Mouse (Mus musculus): ENCODE results near the gene Iars. TPM values are rescaled to one million over a fixed set of nuclear protein-coding genes. Genes with fewer than 3 reads are reported as not detected.

Iars gene
- total RNA-seq (2014; rRNA removed; ENCODE audit: low replicate concordance) (27.8 and 34.2 TPM in 2 replicates), polyA plus RNA-seq (2015; fragmentation: Nextera tagmentation; extraction: Ambion mirVana) (22.1 and 24.9 TPM in 2 replicates)

- H3K4me1 ChIP-seq (ENCODE audit: control insufficient read depth, insufficient read depth), result peaks cover 16% of the 10 kb centered on the region; the same call in 1 of the 2 replicates
- peak within 1 kb of the TSS; percentile 72 for H3K4me2 ChIP-seq (ENCODE audit: low read depth, low read length)
- peak within 1 kb of the TSS; percentile 73 for H3K27ac ChIP-seq (ENCODE audit: low read depth)
- peak within 1 kb of the TSS; percentile 76 for H3K9ac ChIP-seq (replicated peaks; ENCODE audit: low read depth, low read length)
- peak; percentile 94 for DNase-seq (ENCODE audit: low spot score)
- no peaks in the 10 kb centered on the region for H3K9me3 ChIP-seq (replicated peaks; ENCODE audit: control insufficient read depth, low read length)
- ATAC-seq (ENCODE audit: insufficient read depth, low read depth), result peak; percentile 100
- H3K27me3 ChIP-seq (ENCODE audit: control insufficient read depth, insufficient read depth, low read length), result no peaks in the 10 kb centered on the region
- H3K36me3 ChIP-seq (replicated peaks; ENCODE audit: control insufficient read depth, insufficient read depth, low read length), result peaks cover 16% of the 10 kb centered on the region
- TF ChIP-seq CTCF (IDR thresholded peaks at IDR 0.05; ENCODE audit: low read depth) (no peak), EP300 (IDR thresholded peaks at IDR 0.05; ENCODE audit: low read depth) (peak; percentile 74; the same call in 1 of the 2 replicates)
- H3K4me3 ChIP-seq (ENCODE audit: low read depth, low read length), result peak within 1 kb of the TSS; percentile 81
- WGBS, result 4% methylated on average over 26 of the region's 26 CpGs
These were observed at the start of gene Iars for GRCm38 (mm10) chr13:49681351-49682232. TSS of gene Iars (plus strand) at chr13:49682100.

- TF ChIP-seq EP300 (IDR thresholded peaks at IDR 0.05; ENCODE audit: low read depth) (no peak), CTCF (IDR thresholded peaks at IDR 0.05; ENCODE audit: low read depth) (no peak)
- Histone ChIP-seq H3K4me1 (ENCODE audit: control insufficient read depth, insufficient read depth) (0 out of 2 replicates have a peak, but pooled peaks cover 3% of the 10 kb centered on the region), H3K36me3 (replicated peaks; ENCODE audit: control insufficient read depth, insufficient read depth, low read length) (no peaks in the 10 kb centered on the region; the same call in 1 of the 2 replicates), H3K9me3 (replicated peaks; ENCODE audit: control insufficient read depth, low read length) (no peaks in the 10 kb centered on the region), H3K27ac (ENCODE audit: low read depth) (no peak overlapping the region), H3K4me3 (ENCODE audit: low read depth, low read length) (no peak overlapping the region), H3K27me3 (ENCODE audit: control insufficient read depth, insufficient read depth, low read length) (no peaks in the 10 kb centered on the region), H3K9ac (replicated peaks; ENCODE audit: low read depth, low read length) (no peak overlapping the region), H3K4me2 (ENCODE audit: low read depth, low read length) (no peak overlapping the region)
- DNase-seq (ENCODE audit: low spot score) (no peak), ATAC-seq (ENCODE audit: insufficient read depth, low read depth) (no peak)
- 94% methylated on average over 2 of the region's 2 CpGs for WGBS
These were observed 41.9 kb upstream of the Iars start for GRCm38 (mm10) chr13:49639965-49640364.

GRCm38 (mm10) chr13:49642650-49643049 lies 39.2 kb upstream of the Iars start:
- no peak overlapping the region for H3K4me3 ChIP-seq (ENCODE audit: low read depth, low read length)
- 68% methylated on average over 6 of the region's 6 CpGs for WGBS
- H3K36me3 ChIP-seq (replicated peaks; ENCODE audit: control insufficient read depth, insufficient read depth, low read length), result no peaks in the 10 kb centered on the region; the same call in 1 of the 2 replicates
- H3K9me3 ChIP-seq (replicated peaks; ENCODE audit: control insufficient read depth, low read length), result no peaks in the 10 kb centered on the region
- TF ChIP-seq EP300 (IDR thresholded peaks at IDR 0.05; ENCODE audit: low read depth), result no peak
- no peak for TF ChIP-seq CTCF (IDR thresholded peaks at IDR 0.05; ENCODE audit: low read depth)
- no peak overlapping the region for H3K9ac ChIP-seq (replicated peaks; ENCODE audit: low read depth, low read length)
- no peak overlapping the region for H3K27ac ChIP-seq (ENCODE audit: low read depth)
- no peaks in the 10 kb centered on the region for H3K27me3 ChIP-seq (ENCODE audit: control insufficient read depth, insufficient read depth, low read length)
- H3K4me2 ChIP-seq (ENCODE audit: low read depth, low read length), result no peak overlapping the region
- DNase-seq (ENCODE audit: low spot score), result no peak
- 0 out of 2 replicates have a peak, but pooled peaks cover 3% of the 10 kb centered on the region for H3K4me1 ChIP-seq (ENCODE audit: control insufficient read depth, insufficient read depth)
- no peak for ATAC-seq (ENCODE audit: insufficient read depth, low read depth)

GRCm38 (mm10) chr13:49643669-49644362 lies 38.1 kb upstream of the Iars start:
- no peak overlapping the region for H3K4me3 ChIP-seq (ENCODE audit: low read depth, low read length)
- peak overlapping the region; percentile 25; the same call in 1 of the 2 replicates for H3K27ac ChIP-seq (ENCODE audit: low read depth)
- H3K36me3 ChIP-seq (replicated peaks; ENCODE audit: control insufficient read depth, insufficient read depth, low read length), result no peaks in the 10 kb centered on the region; the same call in 1 of the 2 replicates
- TF ChIP-seq EP300 (IDR thresholded peaks at IDR 0.05; ENCODE audit: low read depth), result no peak
- no peak for TF ChIP-seq CTCF (IDR thresholded peaks at IDR 0.05; ENCODE audit: low read depth)
- no peaks in the 10 kb centered on the region for H3K27me3 ChIP-seq (ENCODE audit: control insufficient read depth, insufficient read depth, low read length)
- no peak overlapping the region for H3K9ac ChIP-seq (replicated peaks; ENCODE audit: low read depth, low read length)
- H3K9me3 ChIP-seq (replicated peaks; ENCODE audit: control insufficient read depth, low read length), result no peaks in the 10 kb centered on the region
- no peak overlapping the region for H3K4me2 ChIP-seq (ENCODE audit: low read depth, low read length)
- 0 out of 2 replicates have a peak, but pooled peaks cover 3% of the 10 kb centered on the region for H3K4me1 ChIP-seq (ENCODE audit: control insufficient read depth, insufficient read depth)
- no peak for DNase-seq (ENCODE audit: low spot score)
- ATAC-seq (ENCODE audit: insufficient read depth, low read depth), result no peak

GRCm38 (mm10) chr13:49644731-49645529 lies 37.0 kb upstream of the Iars start:
- Histone ChIP-seq H3K9me3 (replicated peaks; ENCODE audit: control insufficient read depth, low read length) (no peaks in the 10 kb centered on the region), H3K4me1 (ENCODE audit: control insufficient read depth, insufficient read depth) (0 out of 2 replicates have a peak, but pooled peaks cover 3% of the 10 kb centered on the region), H3K4me2 (ENCODE audit: low read depth, low read length) (no peak overlapping the region), H3K36me3 (replicated peaks; ENCODE audit: control insufficient read depth, insufficient read depth, low read length) (no peaks in the 10 kb centered on the region), H3K9ac (replicated peaks; ENCODE audit: low read depth, low read length) (no peak overlapping the region), H3K4me3 (ENCODE audit: low read depth, low read length) (no peak overlapping the region), H3K27me3 (ENCODE audit: control insufficient read depth, insufficient read depth, low read length) (no peaks in the 10 kb centered on the region), H3K27ac (ENCODE audit: low read depth) (peak overlapping the region; percentile 66; the same call in 1 of the 2 replicates)
- TF ChIP-seq CTCF (IDR thresholded peaks at IDR 0.05; ENCODE audit: low read depth) (peak; percentile 61), EP300 (IDR thresholded peaks at IDR 0.05; ENCODE audit: low read depth) (no peak)
- ATAC-seq (ENCODE audit: insufficient read depth, low read depth) (peak; percentile 36; the same call in 1 of the 2 replicates), DNase-seq (ENCODE audit: low spot score) (peak; percentile 52)
- WGBS, result 50% methylated on average over 2 of the region's 2 CpGs

Data from heart, postnatal 0 days (tissue).